Mouse (Mus musculus): ENCODE data around the gene Chmp3. TPM values are rescaled to one million over a fixed set of nuclear protein-coding genes. Genes with fewer than 3 reads are reported as not detected.

Chmp3 gene
- 9.8 and 11.7 TPM in 2 replicates for polyA plus RNA-seq (2012; rRNA removed)

GRCm38 (mm10) chr6:71543686-71544499, at the start of gene Chmp3:
TSS of gene Chmp3 (plus strand) at chr6:71543797.

Other genes with a start within 250 kb of the Chmp3 start
- 0.42 and 1.0 TPM in 2 replicates for gene Smyd1, start 221.6 kb upstream of the Chmp3 start, polyA plus RNA-seq (2012; rRNA removed)
- gene Cd8b1, start 221.0 kb upstream of the Chmp3 start, polyA plus RNA-seq (2012; rRNA removed) = not detected in 2 replicates
- gene Cd8a, start 170.4 kb upstream of the Chmp3 start, polyA plus RNA-seq (2012; rRNA removed) = 0.02 TPM in 1 of 2 replicates, not detected in the other
- 7.4 and 11.0 TPM in 2 replicates for gene Rmnd5a, start 103.2 kb upstream of the Chmp3 start, polyA plus RNA-seq (2012; rRNA removed)
- 9.7 and 18.5 TPM in 2 replicates for gene Rnf103, start 49.9 kb upstream of the Chmp3 start, polyA plus RNA-seq (2012; rRNA removed)
- 1.3 and 2.5 TPM in 2 replicates for gene Kdm3a, start 89.2 kb downstream of the Chmp3 start, polyA plus RNA-seq (2012; rRNA removed)
- 0.69 and 1.2 TPM in 2 replicates for gene Reep1, start 163.8 kb downstream of the Chmp3 start, polyA plus RNA-seq (2012; rRNA removed)